Mouse (Mus musculus) brain, adult 10 weeks (tissue): ENCODE results near the gene Cdh23. TPM values are rescaled to one million over a fixed set of nuclear protein-coding genes. Genes with fewer than 3 reads are reported as not detected.

Source experiments
- polyA plus RNA-seq: library from polyadenylated mRNA; stranded (reverse); fragments of 350-450 nt; fragmentation: Illumina TruSeq; extraction: RNeasy Lipid Tissue Mini Kit (QIAGEN cat#74804); gene quantifications from one replicate; pipeline ENCODE4 v1.2.3, GENCODE M21; 2015; ENCODE audit warnings: low read depth, low replicate concordance

Cdh23 gene
- polyA plus RNA-seq, result 0.94 TPM

DNA sequence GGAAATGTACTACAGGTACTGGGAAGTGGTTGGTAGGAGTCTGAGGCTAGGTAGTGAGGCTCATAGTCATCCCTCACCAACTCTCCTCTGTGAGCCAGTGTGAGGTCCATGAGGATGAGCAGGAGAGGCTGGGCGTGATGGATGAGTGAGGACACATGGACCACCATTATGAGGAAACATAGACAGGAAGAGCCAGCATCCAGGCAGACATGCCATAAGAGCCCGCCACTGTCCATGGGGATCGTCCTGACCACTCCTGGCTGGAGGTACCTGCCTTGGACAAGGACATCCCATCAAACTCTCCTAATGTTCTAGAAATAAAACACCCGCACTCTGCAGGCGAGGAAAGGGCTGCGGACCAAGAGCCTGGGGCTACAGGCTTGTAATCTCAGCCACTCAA is at the start of gene Cdh23:
Gene Cdh23, minus strand, starts transcription at position 101 of the 400 bp plus-strand sequence.

GRCm38 (mm10) chr10:60399449-60399848 is 296.8 kb downstream of the Cdh23 start, which contains the start of gene Gm17455:
Gm17455 (plus strand) TSS chr10:60399726.

GRCm38 (mm10) chr10:60346701-60347405 is 349.4 kb downstream of the Cdh23 start, which contains the start of gene Vsir:
Vsir (plus strand) TSS chr10:60346851.

DNA sequence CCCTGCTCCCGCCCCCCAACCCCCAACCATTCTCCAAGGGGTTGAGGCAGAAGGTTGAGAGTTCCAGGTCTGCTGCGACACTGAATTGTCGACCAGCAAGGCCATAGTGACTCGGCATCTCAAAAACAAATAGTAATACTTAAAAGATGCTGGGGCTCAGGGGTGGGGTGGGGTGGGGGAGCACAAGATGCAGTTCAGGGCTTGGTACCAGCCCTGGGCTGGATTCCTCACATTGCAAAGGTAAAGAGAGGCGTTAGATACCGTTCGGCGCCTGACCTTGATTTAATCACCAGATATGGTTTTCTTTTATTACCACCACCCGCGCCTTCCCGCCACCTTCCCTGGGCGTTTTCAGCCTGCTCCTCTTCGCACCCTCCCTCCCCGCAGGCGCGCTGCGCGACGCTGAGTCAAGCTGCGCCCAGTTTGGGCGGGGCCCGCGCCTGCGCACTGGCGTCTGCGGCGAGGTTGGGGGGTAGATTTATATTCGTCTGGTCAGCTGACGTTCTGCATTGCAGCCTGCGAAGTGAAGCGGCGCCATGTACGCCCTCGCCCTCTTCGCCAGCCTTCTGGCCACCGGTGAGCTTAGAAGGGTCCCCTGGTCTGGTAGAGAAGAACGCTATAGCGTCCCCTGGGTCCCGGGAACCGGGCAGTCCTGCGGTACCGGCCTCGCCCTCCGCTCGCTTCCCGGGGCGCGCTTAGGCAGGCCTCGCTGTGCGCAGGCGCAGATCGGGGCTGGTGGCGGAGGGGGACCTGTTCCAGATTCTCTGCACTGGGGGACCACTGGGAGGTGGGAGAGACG is 418.9 kb downstream of the Cdh23 start, which contains the start of gene Psap:
Gene Psap, plus strand, starts transcription at position 421 of the 799 bp plus-strand sequence.

Other genes starting within 250 kb of the Cdh23 start
- 10.1 TPM for gene Slc29a3, start 56.3 kb upstream of the Cdh23 start, polyA plus RNA-seq
- 15.8 TPM for gene Unc5b, start 135.1 kb upstream of the Cdh23 start, polyA plus RNA-seq